Mouse (Mus musculus) natural killer cell, adult 2 months (primary cell): ENCODE results near the gene Calca.
A peak's percentile ranks its signal among the peaks of the same experiment; 100 is the strongest.
"Not testable (repeated sequence)": the region's sequence is repeated elsewhere in the genome, so short reads cannot be mapped to it uniquely, and the experiment has no call there.

Experiments
- DNase-seq, 2 experiments: peaks; one replicate each; pipeline ENCODE4 v3.0.0; 2022; ENCODE audit warnings: low spot score in 2 of 2

The Calca gene

DNA sequence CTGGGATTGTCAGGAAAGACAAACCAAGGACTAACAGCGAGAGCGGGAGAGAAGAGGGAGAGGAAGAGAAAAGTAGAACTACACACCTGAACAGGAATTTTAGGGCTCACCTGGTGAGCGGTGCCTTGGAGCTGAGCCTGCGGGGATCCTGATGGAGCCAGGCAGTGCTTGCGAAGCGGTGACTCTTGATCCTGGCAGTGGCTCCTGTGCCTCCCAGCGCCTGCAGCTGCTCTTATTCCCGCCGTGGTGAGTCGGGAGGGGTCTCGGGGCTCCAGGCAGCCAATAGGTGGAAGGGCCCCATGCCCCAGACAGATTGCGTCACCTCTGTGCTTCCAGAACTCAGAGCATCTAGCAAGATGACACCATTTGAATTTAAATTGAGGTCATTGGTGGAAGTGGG, at the start of gene Calca:
Gene Calca (minus strand): TSS at position 256 of the 400 bp plus-strand sequence.
- DNase-seq: no peak

DNA sequence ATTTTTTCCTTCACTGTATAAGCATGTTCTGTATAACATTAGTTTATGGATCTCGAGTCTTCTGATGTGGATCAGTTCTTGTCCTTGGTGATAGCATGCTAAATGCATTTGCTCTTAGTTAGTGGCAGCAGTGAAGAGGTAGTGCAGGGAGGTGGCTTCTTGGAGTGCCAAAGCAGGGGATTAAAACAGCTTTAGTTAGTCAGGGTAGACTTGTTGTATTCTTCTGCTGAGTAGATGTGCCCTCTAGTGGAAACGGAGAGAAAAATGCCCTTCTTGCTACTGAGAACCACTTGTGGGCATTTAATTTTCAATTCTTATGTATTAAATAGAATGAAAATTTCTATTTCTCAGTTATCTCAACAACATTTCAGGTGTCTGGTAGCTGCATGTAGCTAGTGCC, 36.5 kb upstream of the Calca start:
- DNase-seq: no peak

DNA sequence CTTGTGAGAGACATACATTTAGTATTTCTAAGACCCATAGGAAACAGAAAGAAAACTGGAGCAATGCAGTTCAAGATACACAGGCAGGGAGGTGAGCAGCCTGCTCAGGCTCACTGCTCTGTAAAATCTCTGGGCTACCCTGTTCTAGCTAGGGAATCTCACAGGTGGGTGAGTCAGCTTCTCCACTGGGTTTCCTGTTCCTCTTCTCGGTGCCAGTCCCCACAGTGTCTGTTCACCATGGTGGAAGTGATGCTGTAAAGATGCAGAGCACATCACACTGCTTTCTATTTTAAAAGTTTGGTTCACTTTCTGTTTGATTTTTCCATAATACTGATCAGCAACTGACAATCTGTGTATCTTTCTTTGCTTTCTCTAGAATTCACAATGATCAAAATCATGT, 35.2 kb upstream of the Calca start:
- no peak for DNase-seq

DNA sequence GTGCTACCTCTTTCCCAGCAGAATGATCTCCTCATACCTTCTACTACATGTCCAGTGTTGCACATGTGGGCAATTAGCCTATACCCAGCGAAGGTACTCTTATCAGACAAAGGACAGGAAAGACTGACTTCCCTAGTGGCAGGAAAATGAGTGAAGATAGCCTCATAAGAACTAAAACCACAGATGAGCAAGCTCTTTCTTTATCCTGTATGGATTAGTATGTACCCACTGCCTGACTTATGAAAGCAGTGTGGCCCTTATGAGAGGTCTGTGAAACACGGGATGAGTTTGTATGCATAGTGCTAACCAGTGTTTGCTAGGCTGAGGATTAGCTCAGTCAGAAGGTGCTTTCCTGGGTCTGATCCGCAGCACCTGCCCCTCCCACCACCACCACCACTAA, 13.6 kb upstream of the Calca start:
- DNase-seq: no peak

DNA sequence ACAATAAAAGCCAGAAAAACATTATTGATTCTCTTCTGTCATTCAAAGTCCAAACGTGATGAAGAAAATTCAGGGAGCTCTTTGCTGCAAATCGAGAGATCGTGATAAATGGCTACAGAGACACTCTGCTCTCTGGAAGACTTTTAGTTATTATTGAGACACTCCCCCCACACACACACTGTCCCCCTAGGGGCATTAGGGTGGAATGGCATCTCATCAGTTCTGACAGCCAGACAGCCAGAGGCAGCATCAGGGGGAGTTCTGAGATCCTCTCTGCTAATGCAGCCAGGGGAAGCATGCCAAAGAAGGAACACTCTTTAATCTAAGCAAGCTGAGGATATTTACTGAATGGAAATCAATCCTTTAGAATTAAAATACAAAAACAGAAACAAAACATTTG, 12.6 kb upstream of the Calca start:
- no peak for DNase-seq

DNA sequence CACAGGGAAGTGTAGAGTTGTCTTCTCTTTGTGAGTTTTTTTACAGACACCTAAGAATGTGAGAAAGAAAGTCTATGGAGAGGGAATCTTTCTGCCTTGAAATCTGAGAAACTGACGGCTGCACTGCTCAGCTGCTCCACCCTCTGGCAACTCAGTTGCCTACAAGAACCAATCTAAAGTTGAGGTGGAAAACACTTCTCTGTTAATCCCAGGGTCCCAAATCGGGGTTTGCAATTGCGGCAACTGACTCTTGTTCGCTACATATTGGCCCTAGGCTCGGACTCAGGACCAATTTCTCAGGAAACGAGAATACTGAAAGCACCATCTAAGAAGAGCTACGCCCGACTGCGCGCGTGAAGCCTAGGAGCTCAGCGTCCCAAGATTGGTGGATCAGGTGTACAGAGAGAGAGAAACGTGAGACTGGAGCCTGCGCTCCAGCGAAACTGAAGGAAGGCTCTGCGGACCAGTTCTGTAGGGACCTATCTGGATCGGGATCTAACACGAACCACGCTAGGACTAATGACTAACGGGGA, 522 bp downstream of the Calca start:
- DNase-seq: peak in 1 of 2 experiments; percentile 18

DNA sequence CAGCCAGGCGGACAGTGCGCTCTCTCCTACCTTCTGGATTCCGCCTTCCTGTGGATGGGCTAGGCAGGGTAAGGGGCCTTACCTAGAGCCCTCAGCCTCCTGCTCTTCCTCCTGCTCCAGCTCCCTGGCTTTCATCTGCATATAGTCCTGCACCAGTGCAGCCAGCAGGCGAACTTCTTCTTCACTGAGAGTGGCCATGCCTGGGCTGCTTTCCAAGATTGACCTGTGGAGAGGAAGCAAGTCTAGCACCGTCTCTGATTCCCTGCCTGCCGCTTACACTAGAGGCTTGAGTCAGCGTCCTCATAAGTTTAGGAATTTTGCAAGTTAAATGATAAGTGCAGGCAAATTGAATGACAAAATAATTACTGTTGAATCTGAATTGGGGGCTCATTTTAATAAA, 1.8 kb downstream of the Calca start:
- no peak for DNase-seq

DNA sequence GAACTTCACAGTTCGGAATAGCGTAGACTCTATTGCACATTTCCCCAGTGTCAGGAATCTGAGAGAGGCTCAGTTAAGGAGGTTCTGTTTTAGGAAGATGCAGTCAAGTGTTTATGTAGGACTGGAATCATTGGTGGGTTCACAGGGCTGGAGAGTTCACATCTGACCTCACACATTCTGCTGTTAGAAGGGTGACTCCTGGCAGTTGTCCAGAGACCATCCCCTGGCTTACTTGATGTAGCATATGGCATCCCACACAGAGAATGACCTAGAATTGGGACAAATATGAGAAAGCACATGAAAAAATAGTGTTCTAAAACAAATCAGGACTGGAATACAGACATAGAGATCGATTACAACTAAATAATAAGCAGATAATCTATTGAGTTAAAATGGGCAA, 10.2 kb downstream of the Calca start:
- DNase-seq: no peak

DNA sequence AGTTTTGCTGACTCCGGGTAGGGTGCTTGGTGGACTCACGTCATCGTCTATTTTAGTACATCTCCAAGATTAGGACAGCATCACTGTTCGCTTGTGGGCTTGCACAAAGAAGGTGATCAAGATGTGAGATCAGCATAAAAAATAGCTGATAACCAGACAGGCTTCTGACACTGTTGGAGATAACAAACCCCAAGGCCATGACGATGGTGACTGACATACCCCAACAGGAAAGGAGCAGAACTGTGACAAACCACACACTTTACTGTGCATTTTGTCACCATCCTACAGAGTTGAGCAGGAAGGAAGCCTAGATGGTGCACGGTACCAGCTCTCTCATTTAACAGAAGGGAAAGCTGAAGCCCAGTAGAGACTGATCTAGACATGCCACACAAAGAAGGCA, 19.4 kb downstream of the Calca start:
- DNase-seq: peak; percentile 14 to 52

DNA sequence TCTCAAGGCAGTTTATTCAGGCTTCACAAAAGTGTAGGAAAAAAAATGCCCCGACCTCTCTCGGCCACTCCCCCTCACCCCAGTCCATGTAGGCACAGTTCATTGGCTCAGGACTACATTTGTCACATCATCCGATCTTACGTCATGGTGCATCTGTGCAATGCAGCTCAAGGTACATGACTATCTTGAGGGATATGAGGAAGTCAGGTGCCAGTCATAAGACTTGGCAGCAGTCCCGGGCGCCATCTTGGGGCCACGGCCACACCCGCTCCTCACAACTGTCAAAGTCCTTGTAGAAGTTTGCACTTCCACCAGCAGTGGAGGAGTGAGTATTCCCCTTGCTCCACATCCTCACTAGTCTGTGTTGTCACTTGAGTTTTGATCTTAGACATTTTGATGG, 41.8 kb downstream of the Calca start:
- DNase-seq: not testable (repeated sequence)

DNA sequence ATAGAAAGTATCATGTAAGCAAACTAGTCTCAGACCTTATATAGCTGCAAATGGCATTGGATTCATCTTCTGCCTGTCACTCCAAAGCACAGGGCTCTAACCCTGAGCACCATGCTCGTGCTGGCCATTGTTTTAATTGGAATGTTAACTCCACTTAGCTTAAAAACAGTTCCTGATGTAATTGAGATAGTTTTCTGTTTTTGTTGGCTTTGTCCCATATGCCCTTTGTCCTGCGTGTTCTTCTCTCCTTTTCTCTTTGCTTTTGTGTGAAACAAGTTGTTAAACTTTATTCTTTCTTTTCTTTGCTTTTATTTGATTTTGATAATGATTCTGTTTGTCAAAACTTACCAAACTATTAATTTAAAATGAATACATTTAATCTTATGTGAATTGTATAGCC, 53.7 kb downstream of the Calca start:
- no peak for DNase-seq
